In genomic region chr9:110895507-110895906, GRCm38 (mm10) we compare ENCODE assay signal across 19 mouse cellular contexts. TPM values are rescaled to one million over a fixed set of nuclear protein-coding genes. Genes with fewer than 3 reads are reported as not detected.
DNase-seq lines count a peak whose midpoint lies in the region; ATAC-seq and TF ChIP-seq lines count a peak whose summit lies in the region.
"Had no signal": no experiment of that assay in that cellular context is flagged by ENCODE, and none has a peak within 500 bp of the region (broad histone marks: within the 10 kb centered on the region; RNA-seq: fewer than 3 reads in every experiment).

No protein-coding gene starts in this region.

- H3K27me3 ChIP-seq in intestine, postnatal 0 days (replicated peaks; ENCODE audit: control insufficient read depth, insufficient read depth, low read length) = no peaks in the 10 kb centered on the region
- no peaks in the 10 kb centered on the region for H3K27me3 ChIP-seq in intestine, embryonic 16.5 days (replicated peaks; ENCODE audit: control insufficient read depth, insufficient read depth, low read length)
- H3K27me3 ChIP-seq in ES-Bruce4 (ENCODE audit: control insufficient read depth, insufficient read depth, low read length, poor library complexity, severe bottlenecking) = no peaks in the 10 kb centered on the region
- H3K27me3 ChIP-seq in neural tube, embryonic 15.5 days (replicated peaks) = no peaks in the 10 kb centered on the region
- no peaks in the 10 kb centered on the region for H3K27me3 ChIP-seq in stomach, postnatal 0 days (ENCODE audit: control insufficient read depth, insufficient read depth, low read length)
- H3K27me3 ChIP-seq: embryonic facial prominence, embryonic 13.5 days; liver, embryonic 13.5 days; stomach, embryonic 15.5 days had no signal

- 49% methylated on average over 5 of the region's 5 CpGs for WGBS in intestine, postnatal 0 days
- 64% methylated on average over 5 of the region's 5 CpGs for WGBS in intestine, embryonic 16.5 days
- WGBS in neural tube, embryonic 15.5 days = 48% methylated on average over 5 of the region's 5 CpGs
- WGBS in stomach, postnatal 0 days = 54% methylated on average over 5 of the region's 5 CpGs

- DNase-seq in A20 (ENCODE audit: low read depth, low spot score) = peak; percentile 10
- DNase-seq in cerebellum, adult 11 months = no peak
- DNase-seq in stomach, postnatal 0 days (ENCODE audit: low spot score) = no peak
- no peak for DNase-seq in layer of hippocampus, adult 9-11 months
- DNase-seq: adrenal gland, postnatal 14 days; cerebellum, postnatal 36 days; kidney, adult 11 months; liver, embryonic 13.5 days; lung, postnatal 14 days had no signal

- no peak overlapping the region for H3K4me2 ChIP-seq in intestine, postnatal 0 days (replicated peaks; ENCODE audit: low read depth)
- no peak overlapping the region for H3K4me2 ChIP-seq in intestine, embryonic 16.5 days (ENCODE audit: low read depth, low read length)
- H3K4me2 ChIP-seq in neural tube, embryonic 15.5 days = peak overlapping the region; percentile 39; the same call in 1 of the 2 replicates
- H3K4me2 ChIP-seq in stomach, postnatal 0 days (replicated peaks; ENCODE audit: low read depth) = no peak overlapping the region
- H3K4me2 ChIP-seq: liver, embryonic 13.5 days; stomach, embryonic 15.5 days had no signal

- no peak for TF ChIP-seq POLR2A in ES-Bruce4 (IDR thresholded peaks at IDR 0.05; ENCODE audit: insufficient read depth, low read length)

- H3K4me3 ChIP-seq in intestine, postnatal 0 days (ENCODE audit: low read depth, low read length) = no peak overlapping the region
- no peak overlapping the region for H3K4me3 ChIP-seq in intestine, embryonic 16.5 days (ENCODE audit: low read length)
- H3K4me3 ChIP-seq in ES-Bruce4 (ENCODE audit: low read depth, low read length) = no peak overlapping the region
- H3K4me3 ChIP-seq in neural tube, embryonic 15.5 days (replicated peaks) = no peak overlapping the region
- H3K4me3 ChIP-seq in stomach, postnatal 0 days (ENCODE audit: low read depth, low read length) = no peak overlapping the region
- H3K4me3 ChIP-seq: embryonic facial prominence, embryonic 13.5 days; hindbrain, embryonic 12.5 days; liver, embryonic 13.5 days; stomach, embryonic 15.5 days had no signal

- no peaks in the 10 kb centered on the region for H3K9me3 ChIP-seq in intestine, postnatal 0 days (ENCODE audit: control insufficient read depth)
- H3K9me3 ChIP-seq in intestine, embryonic 16.5 days (ENCODE audit: control insufficient read depth, low read length) = no peaks in the 10 kb centered on the region
- H3K9me3 ChIP-seq in ES-Bruce4 (replicated peaks; ENCODE audit: control insufficient read depth, insufficient read depth, low read length, poor library complexity, severe bottlenecking) = no peaks in the 10 kb centered on the region
- no peaks in the 10 kb centered on the region for H3K9me3 ChIP-seq in neural tube, embryonic 15.5 days (replicated peaks)
- H3K9me3 ChIP-seq in stomach, postnatal 0 days (ENCODE audit: control insufficient read depth, low read length) = no peaks in the 10 kb centered on the region
- H3K9me3 ChIP-seq: embryonic facial prominence, embryonic 13.5 days; hindbrain, embryonic 12.5 days; liver, embryonic 13.5 days; stomach, embryonic 15.5 days had no signal

- ATAC-seq in intestine, postnatal 0 days = no peak
- ATAC-seq in intestine, embryonic 16.5 days = no peak
- no peak for ATAC-seq in neural tube, embryonic 15.5 days (ENCODE audit: low FRiP score)
- no peak for ATAC-seq in stomach, postnatal 0 days (ENCODE audit: low FRiP score, low TSS enrichment)

- H3K36me3 ChIP-seq in intestine, postnatal 0 days (ENCODE audit: control insufficient read depth, insufficient read depth) = peaks cover 67% of the 10 kb centered on the region; the same call in 1 of the 2 replicates
- 0 out of 2 replicates have a peak, but pooled peaks cover 3% of the 10 kb centered on the region for H3K36me3 ChIP-seq in intestine, embryonic 16.5 days (ENCODE audit: control insufficient read depth, insufficient read depth, low read length)
- no peaks in the 10 kb centered on the region for H3K36me3 ChIP-seq in ES-Bruce4 (ENCODE audit: control insufficient read depth, insufficient read depth, low read length, poor library complexity, severe bottlenecking)
- H3K36me3 ChIP-seq in neural tube, embryonic 15.5 days = no peaks in the 10 kb centered on the region
- 0 out of 2 replicates have a peak, but pooled peaks cover 2% of the 10 kb centered on the region for H3K36me3 ChIP-seq in stomach, postnatal 0 days (ENCODE audit: control insufficient read depth, insufficient read depth, low read length)
- H3K36me3 ChIP-seq: embryonic facial prominence, embryonic 13.5 days; hindbrain, embryonic 12.5 days; liver, embryonic 13.5 days; stomach, embryonic 15.5 days had no signal

- TF ChIP-seq CTCF in intestine, postnatal 0 days (IDR thresholded peaks at IDR 0.05; ENCODE audit: low read depth) = 0 out of 2 replicates have a peak, but pooled peaks have one; percentile 21
- TF ChIP-seq CTCF in ES-Bruce4 (IDR thresholded peaks at IDR 0.05; ENCODE audit: low read depth, low read length) = peak; percentile 18
- TF ChIP-seq CTCF in stomach, postnatal 0 days (IDR thresholded peaks at IDR 0.05; ENCODE audit: low read depth) = no peak; the same call in 1 of the 2 replicates

- H3K9ac ChIP-seq in intestine, postnatal 0 days (ENCODE audit: low read depth, low read length) = no peak overlapping the region
- no peak overlapping the region for H3K9ac ChIP-seq in intestine, embryonic 16.5 days (ENCODE audit: low read depth, low read length)
- no peak overlapping the region for H3K9ac ChIP-seq in ES-Bruce4 (ENCODE audit: low read depth, poor library complexity, severe bottlenecking)
- H3K9ac ChIP-seq in neural tube, embryonic 15.5 days (replicated peaks) = no peak overlapping the region
- H3K9ac ChIP-seq in stomach, postnatal 0 days (ENCODE audit: low read length) = no peak overlapping the region
- H3K9ac ChIP-seq: embryonic facial prominence, embryonic 13.5 days; hindbrain, embryonic 12.5 days; liver, embryonic 13.5 days; stomach, embryonic 15.5 days had no signal

- H3K4me1 ChIP-seq in intestine, postnatal 0 days (replicated peaks; ENCODE audit: control insufficient read depth, insufficient read depth, low read length) = peaks cover under 1% of the 10 kb centered on the region; the same call in 1 of the 2 replicates
- H3K4me1 ChIP-seq in intestine, embryonic 16.5 days (ENCODE audit: control insufficient read depth, insufficient read depth, low read length) = peaks cover 9% of the 10 kb centered on the region; the same call in 1 of the 2 replicates
- H3K4me1 ChIP-seq in ES-Bruce4 (ENCODE audit: control insufficient read depth, insufficient read depth, low read length) = no peaks in the 10 kb centered on the region
- H3K4me1 ChIP-seq in neural tube, embryonic 15.5 days = peaks cover 12% of the 10 kb centered on the region
- H3K4me1 ChIP-seq in stomach, postnatal 0 days (replicated peaks; ENCODE audit: control insufficient read depth, insufficient read depth) = no peaks in the 10 kb centered on the region

- no peak overlapping the region for H3K27ac ChIP-seq in intestine, postnatal 0 days (ENCODE audit: low read depth, low read length)
- no peak overlapping the region for H3K27ac ChIP-seq in intestine, embryonic 16.5 days (ENCODE audit: low read length)
- no peak overlapping the region for H3K27ac ChIP-seq in ES-Bruce4 (ENCODE audit: insufficient read depth, low read length)
- H3K27ac ChIP-seq in neural tube, embryonic 15.5 days (replicated peaks) = no peak overlapping the region
- H3K27ac ChIP-seq in stomach, postnatal 0 days (replicated peaks) = no peak overlapping the region
- H3K27ac ChIP-seq: embryonic facial prominence, embryonic 13.5 days; hindbrain, embryonic 12.5 days; liver, embryonic 13.5 days; stomach, embryonic 15.5 days had no signal

- TF ChIP-seq EP300 in ES-Bruce4 (IDR thresholded peaks at IDR 0.05; ENCODE audit: insufficient read depth, low read depth, low read length) = no peak
- TF ChIP-seq EP300 in stomach, postnatal 0 days (optimal IDR thresholded peaks at IDR 0.05) = no peak

RNA-seq across cellular contexts. Expression of gene Tmie, which starts 15.6 kb away (rescaled TPM):
- 10.0 and 11.2 TPM in 2 replicates for polyA plus RNA-seq in intestine, postnatal 0 days (2015; fragmentation: Nextera tagmentation; extraction: Ambion mirVana)
- 3.2 and 4.3 TPM in 2 replicates for polyA plus RNA-seq in intestine, embryonic 16.5 days (2015; fragmentation: Nextera tagmentation; extraction: Ambion mirVana)
- polyA plus RNA-seq in ES-Bruce4 (2011; ENCODE audit: insufficient read depth, insufficient read length, low read depth, missing spikeins) = 1.6 and 3.1 TPM in 2 replicates
- 5.9 and 7.2 TPM in 2 replicates for polyA plus RNA-seq in neural tube, embryonic 15.5 days (2015; fragmentation: Nextera tagmentation; extraction: Ambion mirVana)
- 1.5 and 1.6 TPM in 2 replicates for polyA plus RNA-seq in stomach, postnatal 0 days (2015; fragmentation: Nextera tagmentation; extraction: Ambion mirVana)

RNA-seq across cellular contexts. Expression of gene Als2cl, which starts 15.8 kb away (rescaled TPM):
- polyA plus RNA-seq in intestine, postnatal 0 days (2015; fragmentation: Nextera tagmentation; extraction: Ambion mirVana) = 7.6 and 8.3 TPM in 2 replicates
- 9.2 and 10.8 TPM in 2 replicates for polyA plus RNA-seq in intestine, embryonic 16.5 days (2015; fragmentation: Nextera tagmentation; extraction: Ambion mirVana)
- 17.4 and 18.1 TPM in 2 replicates for polyA plus RNA-seq in ES-Bruce4 (2011; ENCODE audit: insufficient read depth, insufficient read length, low read depth, missing spikeins)
- 3.2 TPM in 2 replicates for polyA plus RNA-seq in neural tube, embryonic 15.5 days (2015; fragmentation: Nextera tagmentation; extraction: Ambion mirVana)
- 5.5 and 6.1 TPM in 2 replicates for polyA plus RNA-seq in stomach, postnatal 0 days (2015; fragmentation: Nextera tagmentation; extraction: Ambion mirVana)

RNA-seq across cellular contexts. Expression of gene Fam240a, which starts 21.2 kb away (rescaled TPM):
- not detected in 2 replicates for polyA plus RNA-seq in intestine, postnatal 0 days (2015; fragmentation: Nextera tagmentation; extraction: Ambion mirVana)
- not detected in 2 replicates for polyA plus RNA-seq in intestine, embryonic 16.5 days (2015; fragmentation: Nextera tagmentation; extraction: Ambion mirVana)
- not detected in 2 replicates for polyA plus RNA-seq in ES-Bruce4 (2011; ENCODE audit: insufficient read depth, insufficient read length, low read depth, missing spikeins)
- not detected in 2 replicates for polyA plus RNA-seq in neural tube, embryonic 15.5 days (2015; fragmentation: Nextera tagmentation; extraction: Ambion mirVana)
- polyA plus RNA-seq in stomach, postnatal 0 days (2015; fragmentation: Nextera tagmentation; extraction: Ambion mirVana) = not detected in 2 replicates
- polyA plus RNA-seq: embryonic facial prominence, embryonic 13.5 days; forebrain, embryonic 14.5 days; heart, embryonic 14.5 days; hindbrain, embryonic 12.5 days; liver, embryonic 13.5 days; midbrain, embryonic 11.5 days; stomach, embryonic 15.5 days had no signal

RNA-seq across cellular contexts. Expression of gene Prss50, which starts 37.7 kb away (rescaled TPM):
- 0.31 and 0.35 TPM in 2 replicates for polyA plus RNA-seq in intestine, postnatal 0 days (2015; fragmentation: Nextera tagmentation; extraction: Ambion mirVana)
- polyA plus RNA-seq in intestine, embryonic 16.5 days (2015; fragmentation: Nextera tagmentation; extraction: Ambion mirVana) = 0.37 and 0.61 TPM in 2 replicates
- polyA plus RNA-seq in ES-Bruce4 (2011; ENCODE audit: insufficient read depth, insufficient read length, low read depth, missing spikeins) = 1.9 and 2.7 TPM in 2 replicates
- 0.59 and 0.75 TPM in 2 replicates for polyA plus RNA-seq in neural tube, embryonic 15.5 days (2015; fragmentation: Nextera tagmentation; extraction: Ambion mirVana)
- polyA plus RNA-seq in stomach, postnatal 0 days (2015; fragmentation: Nextera tagmentation; extraction: Ambion mirVana) = 0.10 and 0.18 TPM in 2 replicates
- polyA plus RNA-seq: forebrain, embryonic 14.5 days; heart, embryonic 14.5 days; hindbrain, embryonic 12.5 days had no signal

RNA-seq across cellular contexts. Expression of gene Tdgf1, which starts 50.5 kb away (rescaled TPM):
- polyA plus RNA-seq in intestine, postnatal 0 days (2015; fragmentation: Nextera tagmentation; extraction: Ambion mirVana) = 0.08 TPM in 1 of 2 replicates, not detected in the other
- not detected in 2 replicates for polyA plus RNA-seq in intestine, embryonic 16.5 days (2015; fragmentation: Nextera tagmentation; extraction: Ambion mirVana)
- 462 and 483 TPM in 2 replicates for polyA plus RNA-seq in ES-Bruce4 (2011; ENCODE audit: insufficient read depth, insufficient read length, low read depth, missing spikeins)
- 0.28 and 0.45 TPM in 2 replicates for polyA plus RNA-seq in neural tube, embryonic 15.5 days (2015; fragmentation: Nextera tagmentation; extraction: Ambion mirVana)
- polyA plus RNA-seq in stomach, postnatal 0 days (2015; fragmentation: Nextera tagmentation; extraction: Ambion mirVana) = 0.07 TPM in 1 of 2 replicates, not detected in the other
- polyA plus RNA-seq: forebrain, embryonic 14.5 days; heart, embryonic 14.5 days; hindbrain, embryonic 12.5 days; liver, embryonic 13.5 days; midbrain, embryonic 11.5 days; stomach, embryonic 15.5 days had no signal
